Mouse (Mus musculus) thymus, postnatal 36 days (tissue): ENCODE results near the gene Adk.
A peak's percentile ranks its signal among the peaks of the same experiment; 100 is the strongest.
"Not testable (repeated sequence)": the region's sequence is repeated elsewhere in the genome, so short reads cannot be mapped to it uniquely, and the experiment has no call there.

Experiments
- DNase-seq, 2 experiments: peaks; one replicate each; pipeline ENCODE4 v3.0.0; 2022; ENCODE audit warnings: mixed read lengths in 2 of 2

The Adk gene

DNA sequence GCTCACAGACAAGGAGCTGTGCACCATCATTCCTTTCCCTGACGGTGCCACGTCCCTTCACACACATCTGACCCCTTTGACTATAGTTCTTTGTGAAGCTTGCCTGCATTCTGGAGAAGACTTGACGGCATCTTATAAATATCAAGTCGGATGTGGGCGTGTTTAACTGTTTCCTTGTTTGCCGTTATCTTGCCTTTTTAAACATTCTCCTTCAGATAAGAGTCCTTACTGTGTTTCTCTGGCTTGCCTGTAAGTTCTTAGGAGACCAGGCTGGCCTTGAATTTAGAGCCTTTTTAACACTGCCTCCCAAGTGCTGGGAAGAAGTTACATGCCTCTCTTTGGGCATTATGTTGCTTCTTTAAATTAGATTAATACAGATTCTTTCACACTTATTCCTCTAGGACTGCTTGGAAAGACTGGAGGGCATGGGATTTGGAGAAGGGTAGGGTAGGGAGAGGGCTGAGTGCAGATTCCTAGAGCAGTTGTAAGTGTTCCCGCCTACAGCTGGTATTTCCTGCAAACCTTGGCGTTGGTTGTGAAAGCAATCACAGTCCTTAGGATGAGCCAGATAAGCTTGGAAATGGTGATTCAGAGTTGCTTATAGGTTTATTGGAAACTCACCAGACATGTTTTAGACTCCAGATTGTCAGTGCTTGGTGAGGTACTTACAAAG is 13.3 kb downstream of the Adk start:
- DNase-seq, result no peak

DNA sequence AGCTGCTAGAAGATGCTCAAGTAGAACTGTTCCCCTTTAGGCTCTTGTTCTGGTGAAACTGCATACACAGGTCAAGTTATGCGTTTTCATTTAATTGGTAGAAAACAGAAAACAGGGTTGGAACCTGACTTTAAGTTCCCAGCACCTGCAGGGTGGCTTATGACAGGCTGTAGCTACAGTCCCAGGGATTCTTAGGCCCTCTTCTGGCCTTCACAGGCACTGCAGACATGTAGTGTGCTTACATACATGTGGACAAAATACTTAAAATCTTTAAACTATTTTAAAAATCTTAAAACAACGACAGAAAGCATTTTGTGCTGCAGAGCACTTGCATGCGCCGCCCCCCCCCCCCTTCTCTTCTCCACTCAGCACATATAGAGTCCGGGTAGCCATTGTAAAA is 17.2 kb downstream of the Adk start:
- DNase-seq, result no peak

DNA sequence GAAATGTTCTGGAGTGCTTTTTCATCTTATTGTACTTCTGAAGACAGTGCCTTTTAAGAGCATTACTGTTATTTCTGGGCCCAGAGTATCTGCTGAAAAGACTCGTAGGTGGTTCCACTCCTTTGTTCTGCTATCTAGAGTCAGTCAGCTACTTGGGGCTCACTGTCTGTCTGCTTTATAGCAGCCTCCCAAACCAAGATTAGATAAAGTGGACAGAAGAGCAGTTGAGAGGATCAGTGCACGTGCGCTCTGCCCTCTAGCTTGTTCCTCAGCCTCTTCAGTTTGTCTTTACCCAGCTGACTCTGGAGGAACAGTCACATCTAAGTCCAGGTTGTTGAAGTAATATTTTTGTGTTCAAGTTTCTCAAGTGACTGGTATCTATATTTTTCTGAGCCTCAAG is 21.6 kb downstream of the Adk start:
- no peak for DNase-seq

DNA sequence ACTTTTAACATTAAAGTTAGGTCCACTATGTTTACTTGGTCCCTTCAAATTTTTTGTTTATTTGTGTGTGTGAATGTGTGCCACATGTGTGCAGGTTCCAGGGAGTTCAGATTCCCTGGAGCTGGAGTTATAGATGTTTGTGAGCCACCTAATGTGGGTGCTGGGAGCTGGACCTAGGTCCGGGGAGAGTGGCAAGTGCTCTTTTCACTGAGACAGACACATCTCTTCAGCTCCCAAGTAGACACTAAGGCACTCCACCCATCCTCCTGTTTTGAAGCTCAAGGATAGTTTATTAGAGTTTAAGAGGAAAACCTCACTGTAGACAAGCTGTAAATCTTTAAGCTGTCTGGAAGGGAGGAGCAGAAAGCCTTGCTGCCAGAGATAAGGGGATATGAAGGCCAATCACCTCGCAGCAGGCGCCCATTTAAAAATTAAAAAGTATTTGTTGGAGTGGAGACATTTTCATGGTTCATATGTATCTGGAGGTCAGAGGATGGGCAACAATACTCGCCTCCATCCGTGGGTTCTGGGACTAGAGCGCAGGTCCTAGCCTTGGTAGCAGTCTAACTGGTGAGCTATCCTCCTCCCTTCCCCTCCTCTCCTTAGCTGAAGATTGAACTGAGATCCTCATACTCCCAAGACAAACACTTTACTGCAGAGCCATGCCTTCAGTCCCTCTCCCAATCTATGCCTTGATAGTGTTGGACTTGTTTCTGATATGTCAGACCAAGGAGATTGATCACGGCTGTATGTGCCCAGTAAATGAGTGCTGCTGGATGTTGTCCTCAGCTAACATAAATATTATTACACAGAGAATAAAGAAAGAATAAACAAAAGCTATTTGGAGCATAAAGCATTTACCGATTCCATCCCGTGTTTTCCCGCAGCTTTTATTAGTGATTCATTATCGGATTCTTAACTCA is 22.3 kb downstream of the Adk start:
- DNase-seq, result no peak

DNA sequence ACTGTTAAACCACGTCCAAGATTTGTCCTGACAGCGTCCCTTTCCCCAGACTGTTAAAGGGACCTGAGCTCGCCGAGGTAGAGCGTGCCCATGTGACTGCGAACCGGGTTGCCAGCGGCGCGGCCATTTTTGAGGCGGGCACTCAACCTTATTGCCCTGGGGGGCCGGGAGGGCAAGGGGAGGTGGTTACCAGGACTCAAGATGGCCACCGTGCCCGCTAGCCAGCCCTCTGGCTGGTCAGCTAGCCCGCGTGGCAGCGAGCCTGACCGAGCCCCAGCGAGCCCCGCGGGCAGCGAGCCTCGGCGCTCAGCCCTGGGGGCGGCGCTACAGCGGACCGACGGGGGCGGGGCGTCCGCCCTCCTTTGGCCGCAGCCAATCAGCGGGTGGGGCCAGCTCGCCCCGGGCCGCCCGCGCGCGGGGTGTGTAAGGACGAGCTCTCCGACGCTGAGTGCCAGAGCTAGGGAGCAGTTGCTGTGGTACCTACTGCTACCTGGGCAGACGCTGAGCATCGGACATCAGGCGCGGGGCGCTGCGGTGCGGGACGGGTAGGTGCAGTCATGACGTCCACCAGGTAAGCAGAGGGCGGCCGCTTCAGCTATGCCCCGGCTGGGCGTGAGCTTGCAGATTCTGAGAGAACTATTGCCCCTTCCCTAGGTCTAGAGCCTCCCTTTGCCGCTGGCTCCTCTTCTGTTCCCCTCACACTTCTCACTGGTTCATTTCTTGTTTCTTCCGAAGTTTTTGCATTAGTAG is 23.6 kb downstream of the Adk start:
- DNase-seq, result peak; percentile 89 to 90

DNA sequence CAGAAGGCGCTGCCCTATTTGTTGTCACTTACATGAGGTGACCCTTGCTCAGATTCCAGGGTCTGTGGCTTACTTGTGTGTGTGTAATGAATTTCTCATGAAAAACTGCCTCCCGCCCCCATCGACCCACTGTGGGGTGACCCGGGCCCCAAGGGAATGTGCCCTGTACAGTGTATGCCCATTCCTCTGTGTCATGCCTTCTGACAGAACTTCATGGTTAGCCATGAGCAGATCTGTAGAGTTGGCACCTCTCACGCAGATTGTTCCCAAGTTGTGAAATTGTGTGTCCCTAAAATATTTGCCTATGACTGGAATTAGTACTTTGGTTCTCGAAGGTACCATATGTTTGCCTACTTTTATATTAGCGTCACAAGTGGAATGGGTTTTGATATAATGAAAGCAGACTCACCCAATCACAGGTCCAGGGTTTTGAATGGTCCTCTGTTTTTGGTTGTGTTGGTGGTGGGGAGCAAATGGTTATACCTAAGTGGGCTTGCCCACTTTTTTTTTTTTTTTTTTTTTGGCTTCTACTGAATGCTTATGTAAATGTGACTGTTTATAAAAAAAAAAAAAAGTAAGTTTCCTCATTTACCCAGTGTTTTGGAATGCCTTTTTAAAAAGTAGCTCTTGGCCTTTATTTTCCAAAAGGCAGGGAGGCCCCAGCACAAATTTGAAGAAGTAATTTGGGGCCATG is 24.3 kb downstream of the Adk start:
- peak in 1 of 2 experiments; percentile 16 for DNase-seq

DNA sequence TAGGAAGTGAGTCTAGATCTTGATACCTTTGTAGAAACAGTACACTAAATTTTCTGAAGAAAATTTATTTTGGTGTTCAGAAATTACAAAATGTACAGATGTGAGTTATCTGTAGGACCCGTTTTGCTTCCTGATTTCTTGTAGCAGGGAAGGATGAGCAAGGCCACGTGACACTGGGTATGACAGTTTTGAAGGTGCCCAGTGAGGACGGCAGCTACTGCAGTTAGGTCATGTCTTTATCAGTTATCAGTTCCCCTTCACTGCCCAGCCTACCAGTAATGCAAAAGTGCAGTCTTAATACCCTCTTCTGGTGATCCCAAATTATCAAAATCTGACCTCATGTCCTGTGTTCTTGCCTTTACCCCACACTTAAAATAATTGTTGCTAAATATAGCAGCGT is 25.6 kb downstream of the Adk start:
- DNase-seq, result no peak

DNA sequence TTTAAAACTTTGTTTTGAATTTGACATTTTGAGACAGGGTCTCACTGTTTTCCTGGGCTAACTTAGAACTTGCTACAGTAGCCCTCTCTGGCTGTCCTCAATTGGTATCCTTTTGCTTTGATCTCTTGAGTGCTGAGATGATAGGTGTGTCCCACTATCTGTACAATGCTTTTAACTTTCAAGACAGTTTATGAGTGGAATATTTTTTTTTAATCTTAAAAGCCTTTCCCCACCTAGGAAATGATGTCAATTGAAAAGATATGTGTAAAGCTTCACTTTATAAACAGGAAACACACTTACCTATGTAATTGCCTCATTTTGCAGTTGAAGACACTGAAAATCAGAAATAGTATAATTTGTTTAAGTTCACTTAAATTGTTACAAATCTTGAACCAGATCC is 26.1 kb downstream of the Adk start:
- DNase-seq, result no peak

DNA sequence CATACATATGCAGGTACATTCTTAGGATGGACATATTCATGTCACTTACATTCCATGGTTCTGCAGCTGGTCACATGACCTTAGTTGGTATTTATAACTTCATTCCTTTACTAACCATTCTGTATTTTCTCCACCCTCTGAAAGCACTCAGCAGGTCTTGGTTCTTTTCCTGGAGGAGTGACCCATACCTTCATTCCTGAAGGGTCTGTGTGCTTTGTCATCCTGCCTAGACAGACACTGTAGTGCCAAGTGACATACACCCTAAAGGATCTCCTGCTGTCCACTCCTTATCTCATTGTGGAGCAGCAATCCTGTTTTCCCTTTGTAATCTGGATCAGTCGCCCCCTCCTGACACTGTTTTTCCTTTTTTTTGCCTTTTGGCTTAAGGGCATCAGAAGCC is 30.4 kb downstream of the Adk start:
- no peak for DNase-seq

DNA sequence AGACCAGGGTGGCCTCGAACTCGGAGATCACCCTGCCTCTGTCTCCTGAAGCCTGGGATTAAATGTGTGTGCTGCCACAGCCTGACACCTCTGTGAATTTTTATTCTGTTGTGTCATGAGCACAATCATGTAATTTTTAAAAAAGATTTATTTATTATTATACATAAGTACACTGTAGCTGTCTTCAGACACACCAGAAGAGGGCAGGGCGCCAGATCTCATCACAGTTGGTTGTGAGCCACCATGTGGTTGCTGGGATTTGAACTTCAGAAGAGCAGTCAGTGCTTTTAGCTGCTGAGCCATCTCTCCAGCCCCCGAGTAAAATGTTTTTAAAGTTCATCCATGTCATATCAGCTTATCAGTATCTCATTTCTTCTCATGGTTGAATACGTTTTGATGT is 33.3 kb downstream of the Adk start:
- DNase-seq, result no peak

DNA sequence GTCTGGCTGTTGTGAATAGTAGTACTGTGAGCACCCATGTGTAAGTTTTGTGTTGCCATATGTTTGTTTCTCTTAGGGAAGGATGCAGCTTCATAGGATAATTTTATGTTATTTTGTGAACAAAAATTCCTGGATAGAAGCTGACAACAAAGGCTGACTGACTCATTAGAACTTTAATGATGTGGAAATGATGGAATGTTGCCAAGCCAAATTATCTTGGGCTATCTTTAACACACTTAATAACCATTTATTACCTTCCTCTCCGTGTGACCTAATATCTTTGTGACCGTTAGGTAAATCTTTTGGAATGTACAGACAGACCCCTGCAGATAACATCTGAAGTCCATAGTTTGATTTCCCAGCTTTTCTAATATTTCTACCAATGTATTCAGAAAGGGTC is 33.7 kb downstream of the Adk start:
- DNase-seq, result no peak

DNA sequence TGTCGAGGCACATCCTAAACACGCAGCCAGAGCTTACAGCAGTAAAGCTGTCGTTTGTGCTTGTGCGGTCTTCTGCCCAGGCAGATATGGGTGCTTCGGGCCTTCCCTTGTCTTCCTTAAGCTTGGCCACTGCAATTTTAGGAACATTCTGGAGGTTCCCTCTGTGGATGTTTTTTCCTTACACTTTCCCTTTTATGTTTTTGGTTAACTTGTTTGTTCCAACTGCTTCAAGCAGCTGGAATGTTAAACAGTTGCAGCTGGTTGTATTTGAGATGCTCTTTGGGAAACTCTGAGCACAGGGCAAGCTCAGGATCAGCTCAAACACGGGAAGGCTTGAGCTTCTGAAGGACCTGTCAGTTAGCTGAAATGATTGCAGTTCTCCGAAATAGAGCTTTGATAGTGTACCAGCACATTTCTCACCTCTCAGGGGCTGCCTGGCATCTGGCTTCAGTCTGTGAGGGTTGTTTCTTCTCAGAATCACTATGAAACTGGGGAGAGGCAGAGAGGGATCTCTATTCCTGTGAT is 34.5 kb downstream of the Adk start:
- DNase-seq, result no peak

DNA sequence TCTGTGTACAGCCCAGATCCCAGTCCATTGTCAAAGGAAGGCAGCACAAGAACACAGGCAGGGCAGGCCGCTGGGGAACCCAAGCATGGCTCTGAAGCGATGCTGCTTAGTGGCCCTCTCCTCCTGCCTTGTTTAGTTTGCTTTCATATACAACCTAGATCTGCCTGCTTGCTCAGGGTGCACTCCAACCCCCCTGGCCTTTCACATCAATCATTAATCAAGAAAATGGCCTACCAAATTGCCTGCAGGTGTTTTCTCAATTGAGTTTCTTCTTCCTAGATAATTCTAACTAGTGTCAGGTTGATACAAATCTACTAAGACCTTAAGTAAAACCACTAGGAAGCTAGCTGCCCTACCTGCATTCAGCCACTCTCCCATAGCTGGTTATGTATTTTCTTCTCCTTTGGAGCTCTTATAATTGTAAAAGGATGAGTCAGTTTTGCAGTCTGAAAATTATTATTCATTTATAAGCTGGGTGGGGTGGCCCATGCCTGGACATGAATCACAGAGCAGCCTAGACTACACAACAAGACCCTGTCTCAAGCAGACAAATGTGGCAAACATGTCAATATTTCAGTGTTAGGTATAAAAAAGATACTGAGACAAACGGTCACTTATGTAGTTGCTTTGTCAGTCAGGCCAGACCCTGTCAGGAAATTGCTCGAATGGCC is 35.2 kb downstream of the Adk start:
- DNase-seq, result no peak

DNA sequence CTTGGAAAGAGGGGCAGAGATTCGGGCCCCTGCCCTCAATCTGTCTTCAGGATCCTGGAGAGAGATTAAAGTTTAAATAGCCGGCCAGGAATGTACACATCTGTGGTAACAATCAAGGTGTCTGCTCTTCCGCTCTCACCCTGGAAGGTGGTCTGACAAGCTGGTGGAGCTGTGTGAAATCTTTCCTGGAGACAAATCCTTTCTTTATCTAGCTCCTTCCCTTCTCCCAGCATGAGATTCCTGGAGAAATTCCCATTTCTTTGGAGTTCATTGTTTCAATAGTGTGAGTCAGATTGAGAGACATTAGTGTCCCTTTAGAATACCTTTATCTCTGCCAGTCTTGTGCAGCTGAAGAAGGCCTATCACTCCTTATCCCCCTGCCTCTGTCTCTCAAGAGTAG is 36.4 kb downstream of the Adk start:
- no peak for DNase-seq

DNA sequence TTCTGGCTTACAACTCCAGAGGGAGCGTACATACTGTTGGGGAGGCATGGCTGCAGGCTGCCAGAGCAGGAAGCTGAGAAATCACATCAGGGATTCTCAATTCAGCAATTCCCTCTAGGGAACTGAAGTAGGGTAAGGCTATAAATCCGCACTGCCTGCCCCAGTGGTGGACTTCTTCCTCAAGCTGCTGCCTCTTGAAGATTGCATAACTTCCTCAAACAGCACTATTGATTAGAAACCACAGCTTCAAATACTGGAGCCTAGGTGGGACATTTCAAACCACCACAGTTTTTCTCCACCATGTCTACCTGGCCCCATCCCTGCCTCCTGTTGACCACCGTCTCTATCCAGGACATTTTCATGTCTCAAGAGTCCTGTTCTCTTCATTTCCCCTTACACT is 38.0 kb downstream of the Adk start:
- DNase-seq, result no peak

DNA sequence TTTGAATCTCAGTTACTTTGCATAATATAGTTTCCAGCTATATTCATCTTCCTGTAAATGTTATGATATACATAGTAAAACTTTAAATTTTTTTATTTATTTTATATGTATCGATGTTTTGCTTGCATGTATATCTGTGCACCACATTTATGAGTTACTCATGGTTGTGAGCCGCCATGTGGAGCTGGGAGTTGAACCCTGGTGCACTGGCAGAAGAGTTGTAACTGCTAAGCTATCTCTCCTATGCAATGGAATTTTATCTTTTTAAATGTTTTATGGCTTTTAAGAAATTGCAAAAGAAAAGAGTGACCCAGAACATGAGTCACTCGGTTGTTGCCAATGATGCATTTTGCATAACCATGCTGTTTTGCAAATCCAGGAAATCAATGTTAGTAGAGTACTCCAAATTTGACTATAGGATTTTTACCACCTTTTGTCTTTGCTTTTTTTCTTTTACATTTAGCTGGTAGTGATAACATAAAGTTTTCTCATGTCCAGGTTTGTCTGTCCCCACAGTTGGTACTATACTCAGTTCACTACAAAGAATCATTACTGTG is 38.6 kb downstream of the Adk start:
- no peak for DNase-seq

DNA sequence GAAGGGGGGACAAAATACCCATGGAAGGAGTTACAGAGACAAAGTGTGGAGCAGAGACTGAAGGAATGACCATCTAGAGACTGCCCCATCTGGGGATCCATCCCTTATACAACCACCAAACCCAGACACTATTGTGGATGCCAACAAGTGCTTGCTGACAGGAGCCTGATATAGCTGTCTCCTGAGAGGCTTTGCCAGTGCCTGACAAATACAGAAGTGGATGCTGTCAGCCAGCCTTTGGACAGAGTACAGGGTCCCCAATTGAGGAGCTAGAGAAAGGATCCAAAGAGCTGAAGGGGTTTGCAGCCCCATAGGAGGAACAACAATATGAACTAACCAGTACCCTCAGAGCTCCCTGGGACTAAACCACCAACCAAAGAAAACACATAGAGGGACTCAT is 41.8 kb downstream of the Adk start:
- DNase-seq, result not testable (repeated sequence)

DNA sequence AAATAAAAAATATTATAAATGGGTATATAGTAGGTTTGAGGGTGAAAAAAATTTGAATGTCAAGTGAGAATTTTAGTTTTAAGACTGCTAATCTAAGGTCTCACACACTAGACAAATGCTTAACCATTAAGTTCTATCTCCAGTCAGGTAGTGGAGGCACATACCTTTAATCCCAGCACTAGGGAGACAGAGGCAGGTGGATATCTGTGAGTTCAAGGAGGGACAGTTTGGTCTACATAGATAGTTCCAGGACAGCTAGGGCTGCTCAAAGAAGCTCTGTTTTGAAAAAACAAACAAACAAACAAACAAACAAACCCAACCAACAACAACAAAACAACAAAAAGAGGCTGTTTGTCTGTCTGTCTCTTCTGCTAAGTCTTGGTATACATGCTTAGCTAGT is 43.9 kb downstream of the Adk start:
- no peak for DNase-seq

DNA sequence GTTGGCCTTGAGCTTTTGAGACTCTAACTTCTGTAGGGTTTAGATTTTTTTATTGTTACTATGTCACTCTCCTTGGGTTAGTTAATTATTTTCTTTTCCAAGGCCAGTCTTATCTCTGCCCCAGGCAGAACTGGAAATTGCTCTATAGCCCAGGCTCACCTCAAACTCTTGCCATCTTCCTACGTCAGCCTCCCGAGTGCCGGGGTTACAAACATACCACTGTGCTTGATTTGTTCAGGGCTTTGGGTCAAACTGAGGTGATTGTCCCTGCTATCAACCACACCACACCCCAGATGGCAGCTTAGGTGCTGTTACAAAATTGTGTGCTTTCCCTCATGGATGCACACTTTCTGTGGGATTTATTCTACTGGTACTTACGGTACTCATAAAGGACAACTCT is 44.3 kb downstream of the Adk start:
- no peak for DNase-seq

DNA sequence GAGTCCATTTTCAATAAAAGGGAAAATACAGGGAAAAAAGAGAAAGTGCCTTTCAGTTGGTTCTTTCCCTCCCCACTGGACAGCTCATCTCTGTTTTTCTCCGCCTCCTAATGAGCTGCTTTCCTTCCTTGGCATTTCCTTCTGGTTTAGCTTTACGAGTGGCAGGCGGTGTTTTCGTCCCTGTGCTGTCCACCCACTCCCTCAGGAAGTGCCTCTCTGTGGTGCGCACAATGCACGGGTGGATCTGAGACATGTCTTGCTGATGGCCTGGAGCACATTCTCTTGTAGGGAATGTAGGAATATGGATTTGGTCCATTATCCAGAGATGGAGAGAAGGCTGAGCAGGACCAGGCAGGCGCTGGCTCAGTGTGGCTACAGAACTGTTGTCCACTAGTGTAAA is 47.0 kb downstream of the Adk start:
- no peak for DNase-seq

DNA sequence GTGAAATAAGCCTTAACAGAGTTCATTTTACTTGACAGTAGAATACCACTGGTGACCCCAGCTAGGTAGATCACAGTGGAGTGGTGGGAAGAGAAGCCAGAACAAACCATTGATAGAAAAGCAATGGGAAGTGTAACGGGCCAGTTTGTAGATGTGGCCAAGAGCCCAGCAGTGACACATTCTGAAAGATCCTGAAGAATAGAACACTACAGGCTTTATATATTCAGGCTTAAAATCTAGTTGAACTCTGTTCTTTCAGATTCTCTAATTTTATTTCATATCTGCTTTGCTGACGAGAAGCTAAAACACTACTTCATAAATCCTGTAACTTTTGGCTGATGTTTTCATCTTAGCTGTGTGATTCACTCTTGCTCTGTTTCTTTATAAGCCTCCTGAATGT is 48.5 kb downstream of the Adk start:
- DNase-seq, result no peak

DNA sequence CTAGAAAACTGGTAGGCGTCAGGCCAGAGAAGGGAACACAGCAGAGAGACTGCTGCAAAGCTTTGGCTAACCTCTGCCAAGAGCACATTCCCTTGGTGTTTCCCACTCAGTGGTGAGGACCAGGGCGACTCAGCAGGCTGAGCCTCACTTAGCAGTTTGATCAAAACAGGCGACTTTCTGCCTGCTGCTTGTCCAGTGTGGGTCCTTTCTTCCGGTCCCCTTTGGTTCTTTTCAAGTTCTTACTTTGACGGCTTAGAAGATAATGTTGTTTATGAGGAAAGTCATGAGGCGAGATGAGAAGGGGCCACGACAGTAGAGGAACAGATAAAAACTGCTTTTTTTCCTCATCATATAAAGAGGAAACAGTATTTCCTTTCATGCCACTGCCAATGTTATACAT is 49.2 kb downstream of the Adk start:
- DNase-seq, result peak in 1 of 2 experiments; percentile 4
